Mouse (Mus musculus): ENCODE measurements around the gene Dnaja3.
"Not testable (repeated sequence)": the region's sequence is repeated elsewhere in the genome, so short reads cannot be mapped to it uniquely, and the experiment has no call there.

Dnaja3 gene

DNA sequence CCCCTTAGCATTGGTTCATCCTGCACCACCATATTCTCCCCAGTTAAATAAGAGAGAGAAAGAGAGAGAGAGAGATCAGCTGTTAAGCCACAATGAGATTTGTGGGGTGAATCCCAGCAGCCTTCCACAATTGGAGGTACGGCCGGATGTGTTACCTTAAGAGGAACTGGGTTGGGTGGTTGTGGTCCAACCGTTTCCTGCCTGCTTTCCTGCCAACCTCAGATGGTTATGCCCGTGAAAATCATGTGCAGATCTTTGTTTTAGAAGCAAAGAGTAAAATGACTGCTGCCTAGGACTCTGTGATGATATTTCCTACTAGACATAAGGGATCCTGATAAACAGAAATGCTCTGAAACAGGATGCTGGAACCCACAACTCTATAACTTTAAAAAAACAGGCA is 34.3 kb downstream of the Dnaja3 start:
- no peak for DNase-seq

DNA sequence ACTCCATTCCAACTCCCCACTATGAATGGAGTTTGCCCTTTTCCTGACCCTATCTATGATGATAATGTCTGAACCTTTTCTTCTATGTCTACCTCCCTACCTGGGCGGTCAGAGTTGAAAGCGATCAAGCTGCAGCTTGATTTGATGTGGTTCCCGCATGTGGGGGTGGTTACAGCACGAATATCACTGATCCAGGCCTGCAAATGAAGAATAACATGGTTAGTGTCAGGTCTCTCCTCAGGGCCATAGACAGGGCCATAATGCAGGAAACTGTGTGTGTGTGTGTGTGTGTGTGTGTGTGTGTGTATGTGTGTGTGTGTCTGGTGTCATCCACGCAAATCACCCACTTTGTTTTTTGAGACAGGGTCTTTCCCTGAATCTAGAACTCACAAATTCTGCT is 37.0 kb downstream of the Dnaja3 start:
- DNase-seq, result no peak

DNA sequence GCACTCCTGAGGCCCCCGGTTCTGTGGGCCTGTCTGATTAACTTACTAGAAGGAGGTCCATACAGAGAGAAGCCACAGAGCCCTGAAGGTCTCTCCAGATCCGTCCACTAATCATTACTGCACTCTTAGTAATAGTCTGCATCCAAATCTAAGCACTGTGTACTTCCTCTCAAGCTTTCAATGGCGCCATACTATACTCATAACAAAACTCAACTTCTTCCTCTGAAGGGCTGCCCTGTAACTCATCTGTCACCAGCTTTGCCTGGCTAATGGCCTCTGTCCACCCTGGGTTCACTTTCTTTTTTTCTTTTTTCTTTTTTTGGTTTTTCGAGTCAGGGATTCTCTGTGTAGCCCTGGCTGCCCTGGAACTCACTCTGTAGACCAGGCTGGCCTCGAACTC is 38.3 kb downstream of the Dnaja3 start:
- DNase-seq, result no peak

DNA sequence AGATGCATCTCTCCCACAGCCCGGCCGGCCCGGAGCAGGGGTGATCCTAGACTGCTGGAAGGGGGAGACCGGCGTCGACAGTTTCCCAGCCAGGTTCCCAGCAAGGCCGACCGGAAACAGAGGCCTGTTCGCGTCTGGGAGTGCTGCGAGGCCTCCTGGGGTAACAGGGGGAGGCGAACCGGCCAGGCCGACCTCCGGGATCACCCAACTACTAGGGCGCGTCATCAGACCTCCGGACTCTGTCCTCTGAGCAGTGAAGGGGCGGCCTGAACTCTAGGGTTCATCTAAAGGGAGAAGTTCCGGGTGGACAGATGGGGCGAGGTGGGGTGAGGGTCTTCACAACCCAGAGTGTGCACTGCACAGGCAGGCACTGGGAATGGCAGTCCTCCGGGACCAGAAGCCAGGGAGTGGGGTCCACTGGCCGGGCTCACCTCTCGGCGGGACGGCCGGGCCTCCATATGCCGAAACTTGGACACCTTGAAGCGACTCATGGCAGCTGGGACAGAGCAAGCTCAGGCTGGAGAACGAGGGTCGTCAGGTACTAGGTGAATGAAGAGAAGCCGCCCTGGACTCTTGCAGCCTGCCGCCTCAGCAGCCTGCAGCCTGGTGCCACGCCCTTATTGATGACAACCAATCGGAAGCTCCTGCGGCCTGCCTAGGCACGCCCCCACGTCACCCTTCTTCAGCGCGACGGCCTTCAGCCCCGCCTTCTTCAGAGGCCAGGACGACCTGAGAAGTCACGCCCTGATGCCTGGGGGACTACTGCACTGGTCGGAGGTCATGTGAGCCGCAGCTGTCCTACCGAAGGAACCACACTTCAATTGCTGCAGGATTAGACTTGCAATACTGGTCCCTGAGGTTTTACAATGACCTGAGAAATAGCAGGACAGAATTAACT is 39.6 kb downstream of the Dnaja3 start, which contains the start of gene Coro7:
Coro7 (minus strand) TSS at position 657 of the 898 bp plus-strand sequence.
- DNase-seq, result peak; percentile 96

DNA sequence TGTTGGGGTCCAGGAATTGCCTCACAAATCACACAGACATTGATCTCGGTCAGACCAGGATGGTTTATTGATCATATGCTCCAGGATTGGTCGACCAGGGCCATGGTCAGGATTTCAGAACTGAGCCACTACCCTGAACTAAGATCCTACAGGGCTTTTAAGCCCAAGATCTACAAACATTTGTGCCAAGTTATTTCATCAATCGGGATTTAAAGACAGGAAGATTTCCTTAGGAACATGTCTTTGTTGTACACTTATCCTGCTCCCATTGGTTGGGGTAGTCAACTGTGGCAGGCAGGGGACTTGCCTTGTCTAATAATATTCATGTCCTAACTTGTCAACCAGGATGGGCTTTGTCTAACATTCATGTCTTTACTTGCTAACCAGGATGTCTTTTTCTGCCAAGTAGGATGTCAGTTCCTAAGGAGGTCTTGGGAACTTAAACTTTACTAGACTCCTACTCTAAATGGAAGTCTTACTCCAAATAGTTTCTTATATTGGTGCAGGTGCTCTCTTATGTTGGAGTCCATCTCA is 41.2 kb downstream of the Dnaja3 start:
- not testable (repeated sequence) for DNase-seq

DNA sequence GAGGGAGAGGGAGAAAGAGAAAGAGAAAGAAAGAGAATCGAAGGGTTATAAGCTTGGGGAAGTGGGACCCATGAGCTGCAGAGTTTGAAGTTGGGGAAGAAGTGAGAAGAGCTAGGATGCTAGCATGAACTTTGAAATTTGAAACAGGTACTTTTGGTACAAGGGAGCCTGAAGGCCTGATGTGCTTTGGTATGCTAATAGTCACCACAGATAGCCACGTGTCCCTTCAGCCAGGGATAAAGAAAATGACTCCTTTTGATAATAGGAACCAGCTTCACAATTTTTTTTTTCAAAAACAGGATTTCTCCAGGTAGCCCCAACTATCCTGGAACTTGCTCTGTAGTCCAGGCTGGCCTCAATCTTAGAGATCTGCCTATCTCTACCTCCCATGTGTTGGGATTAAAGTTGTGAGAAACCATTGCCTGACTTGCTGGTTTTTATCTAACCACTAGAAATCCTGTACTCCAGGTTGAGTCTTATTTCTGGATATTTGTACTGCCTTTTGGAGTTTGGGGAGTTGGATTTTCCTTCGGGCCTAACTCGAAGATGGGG is 42.9 kb downstream of the Dnaja3 start:
- DNase-seq, result no peak

DNA sequence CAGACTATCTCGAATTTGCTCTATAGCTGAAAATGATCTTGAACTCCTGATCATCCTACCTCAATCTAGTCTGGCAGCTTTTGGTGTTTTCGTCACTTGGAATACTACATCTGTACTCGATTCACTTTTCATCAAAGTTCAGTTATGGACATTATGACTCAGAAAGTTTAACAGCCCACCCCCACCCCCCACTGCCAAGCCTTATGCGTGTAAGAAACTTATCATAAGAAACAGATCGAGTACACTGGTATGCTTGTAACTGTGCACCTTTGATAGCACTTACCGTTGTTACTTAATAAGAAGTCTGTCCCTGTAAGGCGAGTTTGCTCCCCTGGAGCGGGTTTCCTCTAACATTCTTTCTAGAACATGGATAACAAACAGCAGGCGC is 43.4 kb downstream of the Dnaja3 start:
- DNase-seq, result no peak

DNA sequence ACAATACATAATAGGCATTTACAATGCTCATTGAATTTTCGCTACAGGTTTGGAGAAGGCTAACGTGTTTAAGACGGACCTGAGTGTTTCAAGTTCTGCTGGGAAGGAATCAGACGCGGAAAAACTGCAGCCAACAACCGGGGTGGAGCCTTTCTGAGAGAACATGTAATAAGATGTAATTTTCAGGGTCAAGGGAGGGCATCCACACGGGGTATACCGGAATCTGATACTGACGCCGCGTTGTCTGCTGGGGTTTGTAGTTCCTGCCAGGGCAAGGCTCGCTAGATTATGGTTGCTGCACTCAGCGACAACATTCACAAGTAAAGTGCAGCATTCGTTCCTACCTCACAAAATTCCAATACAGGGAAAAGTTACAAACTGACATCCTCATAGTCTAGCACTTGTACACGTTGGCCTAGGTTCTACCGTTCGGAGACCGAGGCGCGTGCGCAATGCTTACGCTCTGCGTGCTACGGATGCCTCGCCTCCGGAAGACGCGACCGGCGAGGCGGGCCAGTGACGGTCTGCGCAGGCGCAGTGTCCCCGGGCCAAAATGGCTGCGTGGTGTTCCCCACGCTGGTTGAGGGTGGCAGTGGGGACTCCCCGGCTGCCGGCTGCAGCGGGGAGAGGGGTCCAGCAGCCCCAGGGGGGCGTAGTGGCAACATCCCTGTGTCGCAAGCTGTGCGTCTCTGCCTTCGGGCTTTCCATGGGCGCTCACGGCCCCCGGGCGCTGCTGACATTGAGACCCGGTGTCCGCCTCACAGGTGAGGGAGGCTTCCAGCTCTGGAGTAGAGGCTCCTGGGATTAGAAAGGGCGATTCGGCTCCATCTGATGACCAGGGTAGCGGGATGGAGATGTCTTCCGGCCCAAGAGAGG is 44.0 kb downstream of the Dnaja3 start:
- DNase-seq, result peak; percentile 92

DNA sequence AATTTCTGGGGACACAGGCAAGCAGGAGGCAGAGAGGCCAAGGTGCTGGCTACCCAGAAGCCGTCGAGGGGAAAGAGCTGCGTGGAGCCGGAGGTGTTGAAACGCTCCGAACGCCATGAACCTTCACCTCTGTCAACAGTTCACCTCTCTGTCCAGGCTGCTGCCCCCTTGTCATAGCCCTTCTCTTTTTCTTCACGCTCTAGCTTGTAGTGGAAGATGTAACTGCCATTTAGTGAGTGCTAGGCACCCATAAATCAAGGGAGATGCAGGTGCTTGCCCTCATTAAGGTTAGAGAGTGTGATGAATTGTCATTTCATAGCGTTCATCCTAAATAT is 44.6 kb downstream of the Dnaja3 start:
- no peak for DNase-seq

DNA sequence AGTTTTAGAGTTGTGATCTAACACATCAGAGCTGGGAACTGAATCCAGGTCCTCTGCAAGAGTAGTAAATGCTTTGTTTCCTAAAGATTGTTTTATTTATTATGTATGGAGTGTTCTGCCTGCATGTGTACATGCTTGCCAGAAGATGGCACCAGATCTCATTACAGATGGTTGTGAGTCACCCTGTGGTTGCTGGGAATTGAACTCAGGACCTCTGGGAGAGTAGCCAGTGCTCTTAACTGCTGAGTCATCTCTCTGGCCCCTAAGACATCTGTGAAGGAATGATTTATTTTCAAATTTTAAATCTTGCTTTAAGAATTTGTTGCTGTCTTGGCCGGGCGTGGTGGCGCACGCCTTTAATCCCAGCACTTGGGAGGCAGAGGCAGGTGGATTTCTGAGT is 49.6 kb downstream of the Dnaja3 start:
- DNase-seq, result not testable (repeated sequence)

DNA sequence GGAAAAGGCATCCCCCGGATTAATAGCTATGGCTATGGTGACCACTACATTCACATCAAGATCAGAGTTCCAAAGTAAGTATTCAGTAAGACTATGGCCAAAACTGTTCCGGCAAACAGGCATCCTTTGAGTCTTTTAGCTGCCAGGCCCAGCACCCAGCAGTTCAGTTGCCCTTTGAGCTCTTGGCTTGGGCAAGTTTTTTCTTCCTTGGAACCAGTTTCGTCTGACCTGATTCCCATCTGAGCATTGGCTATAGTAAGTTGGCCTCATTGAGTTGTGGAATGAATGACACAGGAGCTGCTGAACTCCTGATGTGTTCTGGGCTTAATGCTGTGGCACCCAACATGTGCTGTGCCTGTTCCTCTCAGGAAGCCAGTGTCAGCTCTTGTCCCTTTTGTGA is 61.4 kb downstream of the Dnaja3 start:
- peak; percentile 56 for DNase-seq

DNA sequence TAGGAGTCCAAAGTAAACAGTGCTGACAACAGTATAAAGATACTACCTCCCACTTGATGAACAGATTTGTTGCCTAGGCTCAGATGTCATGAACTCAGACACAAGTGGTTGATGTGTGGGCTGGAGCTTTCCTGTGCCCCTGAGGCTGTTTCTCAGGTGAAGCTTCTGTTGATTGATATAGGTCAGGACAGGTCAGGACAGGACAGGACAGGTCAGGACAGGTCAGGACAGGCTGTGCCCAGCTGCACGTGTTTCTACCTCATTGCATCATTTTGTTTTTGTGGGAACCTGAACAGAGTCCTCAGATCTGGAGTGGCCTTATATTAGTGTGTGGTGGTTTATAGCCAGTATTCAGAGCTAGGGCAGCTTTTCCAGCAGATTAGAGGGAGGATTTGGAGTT is 62.9 kb downstream of the Dnaja3 start:
- DNase-seq, result no peak

DNA sequence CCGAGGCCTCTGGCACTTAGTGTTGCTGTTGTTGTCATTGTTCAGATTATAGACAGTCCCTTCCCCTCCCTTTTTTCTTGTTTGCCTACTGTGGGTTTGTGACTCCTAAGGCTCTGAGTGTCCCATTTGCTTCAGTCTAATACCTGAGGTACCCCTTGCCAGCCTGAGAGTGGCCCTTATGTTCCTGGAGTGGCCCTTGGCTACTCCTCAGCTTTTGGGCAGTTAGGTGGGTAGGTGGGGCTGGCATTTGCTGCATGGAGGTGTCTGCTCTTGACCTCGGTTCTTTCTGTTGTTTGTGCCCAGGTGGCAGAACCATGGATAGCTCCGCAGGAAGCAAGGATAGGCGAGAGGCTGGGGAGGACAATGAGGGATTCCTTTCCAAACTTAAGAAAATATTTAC is 65.8 kb downstream of the Dnaja3 start:
- DNase-seq, result no peak

DNA sequence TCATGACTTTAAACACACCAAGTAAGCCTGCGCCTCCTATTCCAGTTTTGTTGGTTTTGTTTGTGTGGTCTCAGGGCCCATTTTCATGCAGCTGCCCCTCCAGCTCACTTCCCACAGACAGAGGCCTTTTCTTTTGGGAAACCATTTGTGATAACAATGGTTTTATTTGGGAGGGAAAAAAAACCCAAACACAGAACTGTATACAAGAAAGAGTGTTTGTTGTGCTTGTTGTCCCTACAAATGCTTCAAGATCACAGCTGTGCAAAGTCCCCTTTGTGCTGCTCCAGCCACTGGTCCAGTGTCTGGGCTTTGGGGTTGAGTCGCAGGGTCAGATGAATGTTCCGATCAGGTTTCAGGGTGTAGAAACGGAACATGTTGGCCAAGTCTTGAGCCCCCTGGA is 71.4 kb downstream of the Dnaja3 start:
- no peak for DNase-seq

DNA sequence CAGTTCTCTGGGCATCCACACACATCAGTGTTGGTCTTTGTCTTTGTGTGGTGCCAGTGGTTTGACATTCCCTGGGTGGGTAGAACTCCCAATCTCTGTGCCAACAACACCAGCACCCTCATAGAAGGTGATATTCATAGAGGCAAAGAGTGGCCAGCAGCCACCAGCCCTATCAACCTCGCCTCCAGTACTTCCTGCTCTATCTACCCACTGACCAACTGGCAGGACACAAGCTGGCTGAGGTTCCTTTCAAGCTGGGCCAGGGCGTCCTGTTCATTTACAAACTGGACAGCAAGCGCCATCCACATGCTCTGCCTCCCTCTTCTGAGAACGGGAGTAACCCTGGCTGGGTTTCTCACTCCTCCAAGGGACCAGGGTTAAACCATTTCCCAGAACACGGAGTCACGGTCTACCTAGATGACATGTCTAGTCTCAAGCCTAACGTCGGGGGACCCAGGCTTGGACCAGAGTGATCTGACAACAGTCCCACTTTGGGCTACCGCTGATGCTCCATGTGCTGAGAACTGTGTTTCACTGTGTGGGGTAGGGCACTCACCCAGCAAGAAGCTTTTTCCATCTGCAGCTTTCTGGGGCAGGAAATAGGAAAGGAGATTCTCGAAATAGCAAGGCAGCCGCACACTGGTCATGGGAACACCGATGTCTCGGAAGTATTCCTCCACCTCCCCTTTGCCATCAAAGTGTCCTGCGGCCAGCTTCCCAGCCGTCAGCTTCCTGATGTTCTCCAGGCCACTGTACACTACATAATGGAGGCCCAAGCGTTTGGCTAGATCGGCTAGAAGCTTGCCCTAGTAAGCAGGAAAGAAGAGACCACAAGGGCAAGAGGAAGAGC is 74.3 kb downstream of the Dnaja3 start:
- no peak for DNase-seq

DNA sequence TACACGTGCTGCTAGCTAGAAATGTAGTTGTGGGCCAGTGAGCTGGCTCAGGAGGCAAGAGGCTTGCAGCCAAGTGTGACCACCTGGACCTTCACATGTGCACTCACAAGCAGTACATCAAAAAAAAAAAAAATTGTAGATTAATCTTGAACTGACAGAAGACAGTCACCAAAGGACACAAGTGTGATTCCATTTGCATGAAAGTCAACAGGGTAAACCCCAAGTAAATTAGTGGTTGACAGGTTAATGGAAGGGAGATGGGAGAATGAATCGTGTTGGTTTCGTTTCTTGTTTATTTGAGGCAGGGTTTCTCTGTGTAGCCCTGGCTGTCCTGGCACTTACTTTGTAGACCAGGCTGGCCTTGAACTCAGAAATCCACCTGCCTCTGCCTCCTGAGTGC is 78.1 kb downstream of the Dnaja3 start:
- no peak for DNase-seq

DNA sequence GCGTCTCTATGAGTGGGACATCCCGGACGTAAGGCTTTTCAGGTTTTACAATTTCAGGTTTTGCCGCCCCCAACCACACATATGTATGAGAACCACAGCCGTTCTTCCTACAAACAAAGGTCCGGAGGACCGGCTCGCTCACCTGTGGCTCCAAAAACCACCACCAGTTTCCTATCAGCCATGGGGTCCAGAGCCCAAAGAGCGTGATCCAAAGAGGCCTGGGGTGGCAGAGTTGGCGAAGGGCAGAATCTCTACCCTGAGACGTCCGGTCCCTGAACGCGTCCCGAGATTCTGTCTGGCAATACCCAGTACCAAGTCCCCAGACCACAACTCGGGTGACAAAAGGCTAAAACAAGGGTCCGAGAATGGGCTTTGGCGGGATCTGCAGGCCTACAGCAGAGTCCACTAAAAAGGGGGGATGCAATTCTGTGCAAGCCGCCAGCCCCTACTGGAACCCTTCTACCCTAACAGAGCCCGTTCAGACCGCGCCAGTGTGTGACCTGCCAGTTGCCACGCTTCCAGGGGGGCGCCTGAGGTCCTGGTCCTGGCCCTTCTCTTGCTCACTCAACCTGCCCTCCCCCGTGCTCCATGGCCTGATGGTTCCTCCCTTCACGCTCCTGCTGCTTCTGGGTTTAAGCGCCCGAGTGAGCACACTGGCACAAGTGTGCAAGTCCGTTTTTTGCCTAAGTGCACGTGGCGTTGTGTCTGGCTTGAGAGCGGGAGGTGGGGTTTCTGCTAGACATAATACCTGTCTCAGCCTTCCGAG is 79.1 kb downstream of the Dnaja3 start, which contains the start of gene Nmral1:
Nmral1 (minus strand) TSS at position 604 of the 766 bp plus-strand sequence.
- peak; percentile 77 for DNase-seq

DNA sequence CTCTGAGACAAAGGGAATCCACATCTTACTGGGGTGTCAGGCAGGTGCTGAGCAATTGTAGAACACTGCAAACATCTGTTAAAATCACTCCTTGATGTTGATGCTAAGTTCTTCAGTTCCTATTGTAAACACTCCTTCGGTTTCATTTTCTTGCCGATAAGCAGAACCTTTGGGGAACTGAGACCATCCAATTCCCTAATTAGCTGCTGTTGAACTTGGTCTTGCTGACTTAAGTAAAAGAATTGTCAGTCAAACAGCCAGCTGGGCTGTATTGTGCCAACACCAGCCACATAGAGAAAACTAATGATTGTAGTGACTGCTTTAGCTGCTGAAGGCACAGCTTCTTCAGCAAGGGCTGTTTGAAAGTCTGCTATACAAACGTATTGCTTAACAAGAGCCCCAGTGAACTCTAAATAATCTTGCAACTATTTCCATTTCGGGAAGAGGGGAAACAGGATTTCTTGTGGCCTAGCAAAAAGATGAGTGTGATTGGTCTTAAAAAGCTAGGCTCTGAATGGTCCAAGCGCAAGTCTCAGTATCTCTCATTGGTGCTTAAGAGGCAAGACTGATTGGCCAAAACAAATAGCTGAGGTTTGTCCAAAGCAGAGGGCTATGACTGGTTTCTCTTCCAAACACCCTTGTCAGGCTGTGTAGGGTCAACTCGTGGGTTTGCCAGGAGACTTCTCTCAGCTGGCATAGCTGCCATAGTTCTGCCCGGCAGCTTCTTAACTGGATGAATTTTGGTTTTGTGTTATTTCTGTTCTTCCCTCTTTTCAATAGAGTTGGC is 82.5 kb downstream of the Dnaja3 start:
- no peak for DNase-seq

DNA sequence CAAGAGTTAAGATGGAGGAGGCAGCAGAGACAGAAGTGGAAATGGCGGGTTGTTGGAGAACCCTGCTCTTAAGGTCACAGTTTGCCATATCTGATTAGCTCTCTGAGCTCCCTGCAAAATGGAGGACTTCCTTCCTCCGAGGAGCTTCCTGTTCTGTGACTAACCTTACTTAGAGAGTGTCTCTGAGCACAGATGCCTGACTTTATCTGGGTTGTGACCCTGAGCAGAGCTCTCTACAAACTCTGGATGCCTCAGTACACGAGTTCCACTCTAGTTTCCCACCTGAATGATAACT is 83.1 kb downstream of the Dnaja3 start:
- DNase-seq, result no peak

DNA sequence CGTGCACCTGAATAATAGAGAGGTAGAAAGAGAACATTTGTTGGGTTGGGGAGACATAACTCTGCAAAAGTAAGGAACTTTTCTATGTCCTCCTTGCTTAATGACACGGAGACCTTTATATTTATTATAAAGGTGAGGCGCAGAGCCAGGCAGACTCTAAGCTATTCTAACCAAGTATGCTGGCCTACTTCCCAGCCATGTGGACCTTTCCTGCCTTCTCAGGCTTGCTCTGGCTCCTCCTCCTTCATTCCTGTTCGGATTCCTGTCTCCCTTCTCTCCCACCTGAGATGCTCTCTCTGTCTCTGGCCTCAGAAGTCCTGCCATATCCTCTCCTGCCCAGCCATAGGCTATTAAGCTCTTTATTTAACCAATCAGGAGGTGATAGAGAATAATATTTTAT is 85.5 kb downstream of the Dnaja3 start:
- DNase-seq, result peak; percentile 38
